Mouse (Mus musculus) testis, adult 2 months (tissue): ENCODE data around the gene Maml2.

ENCODE experiments used
- CTCF ChIP-seq: fragments of 200-500 bp; IDR thresholded peaks from 2 replicates; pipeline ENCODE4 v1.5.1; 2012; ENCODE audit warnings: low read depth, mild to moderate bottlenecking, inconsistent platforms, low read length, moderate library complexity; ENCODE audit not compliant: control insufficient read depth, insufficient read depth, insufficient replicate concordance
- POLR2A ChIP-seq: fragments of 200-500 bp; IDR thresholded peaks from 2 replicates; pipeline ENCODE4 v1.6.1; 2012; ENCODE audit warnings: low read depth, mild to moderate bottlenecking, inconsistent platforms, low read length, moderate library complexity; ENCODE audit not compliant: control insufficient read depth

DNA sequence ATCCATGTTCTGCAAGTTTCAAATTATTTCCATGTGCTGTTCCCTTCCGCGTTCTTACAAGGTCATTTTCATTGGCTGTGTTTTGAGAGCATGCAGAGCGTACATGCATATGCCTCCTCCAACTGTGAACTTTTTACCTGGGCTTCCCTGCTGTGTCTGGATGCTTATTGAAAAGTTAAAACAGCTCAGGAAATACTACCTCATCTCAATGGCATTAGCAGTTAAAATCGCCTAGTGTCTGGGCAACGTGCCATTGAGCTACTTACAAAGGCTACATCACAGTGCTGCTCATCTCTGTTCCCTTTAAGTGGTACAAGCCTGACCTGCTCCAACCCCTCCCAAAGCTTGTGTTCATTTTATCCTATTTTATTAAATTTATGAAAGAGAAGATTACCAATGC, 347.4 kb downstream of the Maml2 start:
- TF ChIP-seq POLR2A (no peak), CTCF (no peak)
